Mouse (Mus musculus): ENCODE measurements around the gene Pold1. TPM values are rescaled to one million over a fixed set of nuclear protein-coding genes. Genes with fewer than 3 reads are reported as not detected.

The Pold1 gene
- polyA plus RNA-seq, 1 experiment from 2014 or later: 40.1 TPM

DNA sequence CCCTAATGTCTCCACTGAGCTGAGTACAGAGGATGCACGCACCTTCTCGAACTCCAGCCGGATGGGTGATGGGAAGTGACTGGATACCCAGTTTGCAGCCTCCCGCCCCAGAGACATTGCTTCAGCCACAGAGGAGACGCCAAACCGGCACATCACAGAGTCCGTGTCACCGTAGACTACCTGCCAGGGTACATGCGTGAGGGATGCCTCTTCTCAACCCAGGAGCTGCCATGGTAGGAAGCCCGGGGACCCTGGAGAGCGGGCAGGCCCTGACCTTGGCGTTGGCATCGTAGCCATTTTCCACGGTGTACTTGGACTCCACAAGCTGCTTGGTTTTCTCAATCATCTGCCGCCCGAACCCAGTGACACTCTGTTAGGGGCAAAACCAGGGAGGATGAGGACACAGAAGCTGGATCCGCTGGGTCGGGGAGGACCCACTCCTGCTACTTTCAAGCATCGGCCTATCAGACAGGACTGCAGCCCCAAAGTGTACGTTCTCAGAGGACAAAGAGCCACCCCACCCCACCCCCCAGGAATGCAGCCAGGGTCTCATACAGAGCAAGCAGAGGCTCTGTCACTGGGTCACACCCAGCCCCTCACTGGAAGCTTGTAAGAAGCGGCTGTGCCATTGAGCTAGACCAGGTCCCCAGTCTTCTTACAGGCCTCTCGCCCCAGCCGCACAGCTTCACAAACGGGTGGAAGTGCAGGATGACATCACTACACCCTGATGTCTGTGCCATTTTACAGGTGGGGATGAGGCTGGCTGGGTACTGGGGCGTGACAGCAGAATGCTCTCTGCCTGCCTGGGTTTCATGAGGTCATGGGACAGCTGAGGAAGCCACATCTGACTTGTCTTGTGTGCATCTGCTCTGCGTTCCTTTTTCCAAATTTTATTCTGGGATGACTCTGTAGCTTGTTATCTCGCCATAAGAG is 12.7 kb downstream of the Pold1 start:
- no peak for ATAC-seq (replicated peaks; ENCODE audit: insufficient number of reproducible peaks, low FRiP score, low TSS enrichment)
- H3K4me1 ChIP-seq (ENCODE audit: control insufficient read depth, insufficient read depth, low read length): no peaks in the 10 kb centered on the region
- H3K9me3 ChIP-seq (replicated peaks; ENCODE audit: control insufficient read depth, low read length): no peaks in the 10 kb centered on the region
- 88% methylated on average over 27 of the region's 27 CpGs for WGBS (ENCODE audit: insufficient replicate concordance)
- H3K27me3 ChIP-seq (ENCODE audit: control insufficient read depth, insufficient read depth, low read length): no peaks in the 10 kb centered on the region
- no peak overlapping the region for H3K27ac ChIP-seq (ENCODE audit: low read depth, low read length)
- no peak overlapping the region for H3K9ac ChIP-seq (ENCODE audit: low read depth, low read length)
- H3K4me2 ChIP-seq: no peak overlapping the region
- peaks cover 51% of the 10 kb centered on the region for H3K36me3 ChIP-seq (ENCODE audit: control insufficient read depth, insufficient read depth, low read length)
- no peak overlapping the region for H3K4me3 ChIP-seq (ENCODE audit: low read depth, low read length)

DNA sequence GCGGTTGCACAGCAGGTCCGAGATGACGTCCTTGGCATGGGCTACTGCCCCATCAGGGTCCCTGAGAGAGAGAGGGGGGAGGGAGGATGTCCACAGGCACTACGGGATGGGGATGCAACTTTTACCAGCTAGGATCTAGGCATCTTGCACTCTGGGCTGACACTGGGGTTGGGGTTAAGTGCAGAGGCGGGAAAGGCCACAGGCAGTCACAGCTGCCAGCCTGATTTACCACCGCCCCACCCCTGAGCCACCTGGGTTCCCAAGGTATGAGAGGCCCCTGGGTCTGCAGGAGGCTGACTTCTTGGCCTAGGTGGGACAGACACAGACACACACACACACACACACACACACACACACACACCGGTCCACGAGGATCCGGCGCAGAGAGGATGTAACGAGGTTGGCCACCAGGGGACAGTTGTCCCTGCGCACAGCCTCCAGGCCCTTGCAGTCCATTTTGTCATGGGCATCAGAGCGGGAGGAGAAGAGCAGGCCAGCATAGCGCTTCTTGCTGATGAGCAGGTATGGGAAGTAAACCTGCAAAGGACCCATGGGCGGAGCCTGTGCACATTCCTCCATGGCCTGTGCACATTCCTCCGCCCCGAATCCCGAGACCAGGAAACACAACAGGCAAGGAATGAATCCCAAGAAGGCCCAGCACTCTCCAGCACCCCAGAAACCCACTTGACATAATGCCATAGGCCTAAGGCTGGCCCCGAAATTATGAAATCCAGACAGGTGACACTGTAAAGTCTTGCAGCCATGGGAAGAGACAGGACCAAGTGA is 13.8 kb downstream of the Pold1 start:
- H3K4me1 ChIP-seq (ENCODE audit: control insufficient read depth, insufficient read depth, low read length): no peaks in the 10 kb centered on the region
- 87% methylated on average over 19 of the region's 19 CpGs for WGBS (ENCODE audit: insufficient replicate concordance)
- no peak overlapping the region for H3K4me2 ChIP-seq
- no peak overlapping the region for H3K27ac ChIP-seq (ENCODE audit: low read depth, low read length)
- no peaks in the 10 kb centered on the region for H3K9me3 ChIP-seq (replicated peaks; ENCODE audit: control insufficient read depth, low read length)
- no peaks in the 10 kb centered on the region for H3K27me3 ChIP-seq (ENCODE audit: control insufficient read depth, insufficient read depth, low read length)
- no peak overlapping the region for H3K9ac ChIP-seq (ENCODE audit: low read depth, low read length)
- H3K4me3 ChIP-seq (ENCODE audit: low read depth, low read length): no peak overlapping the region
- no peak for ATAC-seq (replicated peaks; ENCODE audit: insufficient number of reproducible peaks, low FRiP score, low TSS enrichment)
- H3K36me3 ChIP-seq (ENCODE audit: control insufficient read depth, insufficient read depth, low read length): peaks cover 41% of the 10 kb centered on the region

DNA sequence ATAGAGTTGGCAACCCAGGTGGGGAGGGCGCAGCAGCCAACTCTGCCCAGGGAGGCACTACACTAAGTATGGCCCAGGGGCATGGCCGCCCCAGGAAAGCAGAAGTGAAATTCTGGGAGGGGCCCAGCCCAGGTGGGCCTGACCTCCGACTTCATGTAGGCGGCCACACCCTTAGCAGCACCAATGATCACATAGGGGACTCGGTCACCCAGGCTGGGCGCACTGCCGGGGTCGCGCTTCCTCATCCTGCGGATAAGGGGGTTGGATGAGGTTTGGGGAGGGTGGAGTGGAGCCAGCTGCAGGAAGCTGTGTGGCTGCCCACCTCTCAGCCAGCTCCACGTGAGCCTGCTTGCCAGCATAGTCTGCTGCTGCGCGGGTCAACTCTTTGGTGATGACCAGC is 14.4 kb downstream of the Pold1 start:
- Histone ChIP-seq H3K27ac (ENCODE audit: low read depth, low read length) (no peak overlapping the region), H3K9me3 (replicated peaks; ENCODE audit: control insufficient read depth, low read length) (no peaks in the 10 kb centered on the region), H3K36me3 (ENCODE audit: control insufficient read depth, insufficient read depth, low read length) (peaks cover 38% of the 10 kb centered on the region), H3K4me2 (no peak overlapping the region), H3K4me3 (ENCODE audit: low read depth, low read length) (no peak overlapping the region), H3K9ac (ENCODE audit: low read depth, low read length) (no peak overlapping the region), H3K27me3 (ENCODE audit: control insufficient read depth, insufficient read depth, low read length) (peaks cover 2% of the 10 kb centered on the region), H3K4me1 (ENCODE audit: control insufficient read depth, insufficient read depth, low read length) (no peaks in the 10 kb centered on the region)
- 94% methylated on average over 13 of the region's 13 CpGs for WGBS (ENCODE audit: insufficient replicate concordance)
- no peak for ATAC-seq (replicated peaks; ENCODE audit: insufficient number of reproducible peaks, low FRiP score, low TSS enrichment)

DNA sequence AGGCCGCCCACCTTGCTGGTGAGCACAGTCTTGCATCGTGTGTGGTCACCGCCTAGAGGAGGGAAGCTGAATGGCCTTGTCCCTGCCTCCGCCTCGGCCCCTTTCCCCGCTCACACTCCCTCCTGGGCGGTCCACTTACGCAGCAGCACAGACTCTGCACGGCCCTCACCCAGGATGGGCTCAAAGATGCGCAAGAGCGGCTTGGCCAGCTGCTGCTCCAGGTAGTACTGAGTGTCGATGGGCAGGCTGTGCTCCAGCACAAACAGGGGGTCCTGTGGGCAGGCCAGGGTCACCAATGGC is 15.0 kb downstream of the Pold1 start:
- Histone ChIP-seq H3K9me3 (replicated peaks; ENCODE audit: control insufficient read depth, low read length) (no peaks in the 10 kb centered on the region), H3K4me3 (ENCODE audit: low read depth, low read length) (no peak overlapping the region), H3K27me3 (ENCODE audit: control insufficient read depth, insufficient read depth, low read length) (peaks cover 8% of the 10 kb centered on the region), H3K4me1 (ENCODE audit: control insufficient read depth, insufficient read depth, low read length) (no peaks in the 10 kb centered on the region), H3K36me3 (ENCODE audit: control insufficient read depth, insufficient read depth, low read length) (peaks cover 33% of the 10 kb centered on the region), H3K9ac (ENCODE audit: low read depth, low read length) (no peak overlapping the region), H3K27ac (ENCODE audit: low read depth, low read length) (no peak overlapping the region), H3K4me2 (no peak overlapping the region)
- no peak for ATAC-seq (replicated peaks; ENCODE audit: insufficient number of reproducible peaks, low FRiP score, low TSS enrichment)
- 81% methylated on average over 12 of the region's 12 CpGs for WGBS (ENCODE audit: insufficient replicate concordance)

DNA sequence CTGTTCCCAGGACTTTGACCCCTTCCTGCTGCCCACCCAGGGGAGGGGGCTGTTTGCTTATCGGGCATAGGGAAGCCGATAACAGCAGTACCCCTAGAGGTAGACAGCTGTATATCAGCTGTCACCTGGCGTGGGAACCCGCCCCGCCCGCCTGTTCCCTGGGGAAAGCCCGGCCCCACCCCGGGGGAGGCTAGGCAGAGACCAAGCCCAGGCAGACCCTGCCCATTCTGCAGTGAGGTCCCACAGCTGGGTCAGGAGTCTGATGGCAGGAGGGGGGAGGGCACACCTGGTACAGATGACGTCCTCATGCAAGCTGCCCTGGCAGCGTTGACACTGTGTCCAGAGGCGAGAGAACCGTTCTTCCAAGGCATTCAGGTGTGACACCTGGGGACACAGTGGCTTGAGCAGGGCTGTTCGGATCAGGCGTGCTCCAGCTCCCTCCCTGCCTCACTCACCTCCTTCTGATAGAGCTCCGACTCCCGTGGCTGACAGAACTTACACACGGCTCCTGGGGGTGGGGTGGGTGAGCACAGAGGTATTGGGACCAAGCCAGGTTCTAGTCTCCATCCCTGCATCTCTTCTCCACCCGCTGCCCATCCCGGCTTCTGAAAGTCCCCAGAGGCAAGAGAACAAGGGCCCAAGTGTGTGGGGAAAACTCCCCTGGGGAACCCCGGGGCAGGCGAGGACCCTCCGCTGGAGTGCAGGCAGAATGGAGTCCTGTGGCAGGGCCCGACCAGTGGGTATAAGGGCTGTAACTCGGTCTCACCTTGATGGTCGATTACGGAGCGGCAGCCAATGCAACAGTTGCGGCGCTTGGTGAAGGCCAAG is 15.5 kb downstream of the Pold1 start:
- H3K4me3 ChIP-seq (ENCODE audit: low read depth, low read length): no peak overlapping the region
- H3K27ac ChIP-seq (ENCODE audit: low read depth, low read length): no peak overlapping the region
- H3K9ac ChIP-seq (ENCODE audit: low read depth, low read length): no peak overlapping the region
- H3K27me3 ChIP-seq (ENCODE audit: control insufficient read depth, insufficient read depth, low read length): peaks cover 13% of the 10 kb centered on the region
- ATAC-seq (replicated peaks; ENCODE audit: insufficient number of reproducible peaks, low FRiP score, low TSS enrichment): no peak
- no peak overlapping the region for H3K4me2 ChIP-seq
- H3K9me3 ChIP-seq (replicated peaks; ENCODE audit: control insufficient read depth, low read length): no peaks in the 10 kb centered on the region
- H3K4me1 ChIP-seq (ENCODE audit: control insufficient read depth, insufficient read depth, low read length): no peaks in the 10 kb centered on the region
- WGBS (ENCODE audit: insufficient replicate concordance): 80% methylated on average over 29 of the region's 29 CpGs
- peaks cover 29% of the 10 kb centered on the region for H3K36me3 ChIP-seq (ENCODE audit: control insufficient read depth, insufficient read depth, low read length)

DNA sequence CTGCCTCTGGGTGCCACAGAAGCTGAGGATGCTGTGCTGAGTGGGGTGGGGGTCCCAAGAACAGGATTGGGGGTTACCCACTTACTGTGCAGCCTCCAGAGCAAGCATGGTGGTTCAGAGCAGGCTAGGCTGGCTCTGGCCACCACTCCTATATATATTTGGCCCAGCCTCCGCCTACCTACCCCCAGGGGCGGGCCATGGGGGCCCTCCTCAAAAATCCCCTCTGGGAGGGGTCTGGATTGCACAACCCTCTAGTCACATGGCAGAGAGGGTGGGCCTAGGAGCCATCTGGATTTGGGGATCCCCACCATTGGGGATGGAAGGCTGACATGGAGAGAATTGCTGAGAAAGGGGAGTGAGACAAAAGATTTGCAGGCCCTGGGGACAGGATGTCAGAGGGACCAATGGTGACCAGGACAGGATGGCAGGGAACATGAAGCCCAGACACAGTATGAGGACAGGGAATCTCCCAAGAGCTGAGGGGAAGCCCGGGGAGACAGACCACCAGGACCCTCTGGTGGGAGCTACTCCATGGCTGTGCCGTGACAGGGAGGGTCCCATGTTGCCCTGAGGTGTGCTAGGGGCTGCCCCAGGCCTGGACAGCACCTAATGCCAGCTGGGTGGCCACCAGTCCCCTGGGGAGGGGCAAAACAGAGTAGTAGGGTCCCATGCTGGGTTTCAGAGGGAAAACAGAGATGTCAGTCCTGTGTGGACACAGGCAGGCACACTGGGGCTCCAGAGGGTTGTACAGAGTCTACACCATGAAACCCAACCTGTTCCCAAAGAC is 16.5 kb downstream of the Pold1 start, which contains the start of gene Spib:
Spib (minus strand) TSS at position 126 of the 787 bp plus-strand sequence.
- H3K4me1 ChIP-seq (ENCODE audit: control insufficient read depth, insufficient read depth, low read length): peaks cover 5% of the 10 kb centered on the region
- H3K27ac ChIP-seq (ENCODE audit: low read depth, low read length): no peak within 1 kb of the TSS
- 81% methylated on average over 4 of the region's 4 CpGs for WGBS (ENCODE audit: insufficient replicate concordance)
- H3K36me3 ChIP-seq (ENCODE audit: control insufficient read depth, insufficient read depth, low read length): peaks cover 19% of the 10 kb centered on the region
- peaks cover 15% of the 10 kb centered on the region for H3K27me3 ChIP-seq (ENCODE audit: control insufficient read depth, insufficient read depth, low read length)
- H3K4me2 ChIP-seq: no peak within 1 kb of the TSS
- H3K9ac ChIP-seq (ENCODE audit: low read depth, low read length): no peak within 1 kb of the TSS
- no peak within 1 kb of the TSS for H3K4me3 ChIP-seq (ENCODE audit: low read depth, low read length)
- ATAC-seq (replicated peaks; ENCODE audit: insufficient number of reproducible peaks, low FRiP score, low TSS enrichment): no peak
- no peaks in the 10 kb centered on the region for H3K9me3 ChIP-seq (replicated peaks; ENCODE audit: control insufficient read depth, low read length)

DNA sequence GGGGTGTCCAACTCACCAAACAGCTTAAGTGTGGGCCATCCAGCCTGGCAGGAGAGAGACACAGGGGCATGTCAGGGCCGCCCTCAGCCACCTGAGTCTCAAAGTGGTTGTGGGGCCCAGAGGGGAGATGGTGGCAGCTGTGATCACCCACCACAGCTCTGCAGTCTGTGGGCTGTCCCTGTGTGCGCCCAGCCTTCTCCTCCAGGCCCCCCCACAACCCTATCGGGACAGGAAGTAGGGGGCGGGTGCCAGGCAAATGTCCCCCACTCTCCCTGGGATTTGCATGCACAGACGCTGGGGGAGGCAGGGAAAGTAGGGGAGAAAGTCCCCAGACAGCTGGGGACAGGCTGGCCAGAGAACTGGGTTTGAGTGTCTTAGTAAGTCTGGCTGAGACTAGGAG is 17.4 kb downstream of the Pold1 start:
- Histone ChIP-seq H3K9me3 (replicated peaks; ENCODE audit: control insufficient read depth, low read length) (no peaks in the 10 kb centered on the region), H3K36me3 (ENCODE audit: control insufficient read depth, insufficient read depth, low read length) (peaks cover 18% of the 10 kb centered on the region), H3K27me3 (ENCODE audit: control insufficient read depth, insufficient read depth, low read length) (peaks cover 24% of the 10 kb centered on the region), H3K9ac (ENCODE audit: low read depth, low read length) (no peak overlapping the region), H3K4me2 (no peak overlapping the region), H3K4me3 (ENCODE audit: low read depth, low read length) (no peak overlapping the region), H3K4me1 (ENCODE audit: control insufficient read depth, insufficient read depth, low read length) (peaks cover 5% of the 10 kb centered on the region), H3K27ac (ENCODE audit: low read depth, low read length) (no peak overlapping the region)
- 40% methylated on average over 5 of the region's 5 CpGs for WGBS (ENCODE audit: insufficient replicate concordance)
- no peak for ATAC-seq (replicated peaks; ENCODE audit: insufficient number of reproducible peaks, low FRiP score, low TSS enrichment)

DNA sequence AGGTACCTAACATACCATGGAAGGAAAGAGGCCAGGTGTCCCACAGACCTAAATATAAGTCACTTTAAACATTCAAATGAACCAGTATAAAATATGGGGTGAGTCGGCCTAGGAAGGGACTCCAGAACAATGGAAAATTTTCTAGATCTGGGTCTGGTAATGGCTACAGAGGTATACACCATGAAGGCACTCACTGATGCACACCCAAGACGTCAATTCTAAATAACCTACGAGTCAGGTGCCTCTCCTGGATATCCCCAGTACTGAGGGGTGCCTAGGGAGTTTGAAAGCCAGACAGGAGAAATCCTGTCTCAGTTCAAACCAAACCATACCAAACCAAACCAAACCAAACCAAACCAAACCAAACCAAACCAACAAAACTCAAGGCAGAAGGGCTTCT is 18.1 kb downstream of the Pold1 start:
- no peak for ATAC-seq (replicated peaks; ENCODE audit: insufficient number of reproducible peaks, low FRiP score, low TSS enrichment)
- Histone ChIP-seq H3K36me3 (ENCODE audit: control insufficient read depth, insufficient read depth, low read length) (peaks cover 18% of the 10 kb centered on the region), H3K27me3 (ENCODE audit: control insufficient read depth, insufficient read depth, low read length) (peaks cover 30% of the 10 kb centered on the region), H3K4me2 (no peak overlapping the region), H3K9me3 (replicated peaks; ENCODE audit: control insufficient read depth, low read length) (no peaks in the 10 kb centered on the region), H3K9ac (ENCODE audit: low read depth, low read length) (no peak overlapping the region), H3K27ac (ENCODE audit: low read depth, low read length) (no peak overlapping the region), H3K4me1 (ENCODE audit: control insufficient read depth, insufficient read depth, low read length) (peaks cover 5% of the 10 kb centered on the region), H3K4me3 (ENCODE audit: low read depth, low read length) (no peak overlapping the region)
- WGBS (ENCODE audit: insufficient replicate concordance): 77% methylated on average over 3 of the region's 3 CpGs
